Mouse (Mus musculus) gastrocnemius, postnatal 14 days (tissue): ENCODE measurements around the gene Pon2. TPM values are rescaled to one million over a fixed set of nuclear protein-coding genes. Genes with fewer than 3 reads are reported as not detected.

Source experiments
- DNase-seq: peaks from one replicate; pipeline ENCODE4 v3.0.0; 2021; ENCODE audit warnings: mixed read lengths
- intact Hi-C: fragments of 180-260 bp; cut with DNase I; formaldehyde crosslinking; loops from one replicate; pipeline ENCODE4 v1.15.1; 2025; ENCODE audit warnings: low total_unique reads
- total RNA-seq, 2 experiments: library from RNA; stranded (reverse); gene quantifications; 2 replicates each; pipeline ENCODE4 v1.2.3; 2021

Pon2 gene
- total RNA-seq, 2 experiments from 2014 or later, result 16.1 to 17.1 TPM

DNA sequence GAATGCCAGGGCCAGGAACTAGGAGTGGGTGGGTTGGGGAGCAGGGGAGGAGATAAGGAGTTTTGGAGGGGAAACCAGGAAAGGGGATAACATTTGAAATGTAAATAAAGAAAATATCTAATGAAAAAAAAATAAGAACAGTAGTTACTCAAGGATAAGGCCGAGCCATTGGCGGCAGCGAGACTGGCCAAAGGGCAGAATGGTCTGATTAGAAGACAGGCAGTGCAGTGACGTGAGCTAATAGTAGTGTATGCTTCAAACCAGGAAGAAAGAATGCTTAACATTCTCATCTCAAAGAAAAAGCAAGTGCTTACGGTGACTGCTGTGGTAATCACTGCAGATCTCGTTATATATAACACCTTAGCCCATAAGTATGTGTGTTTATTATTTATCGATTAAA lies 2.2 kb downstream of the Pon2 start:
- intact Hi-C loops, result no loop called here
- no peak for DNase-seq

DNA sequence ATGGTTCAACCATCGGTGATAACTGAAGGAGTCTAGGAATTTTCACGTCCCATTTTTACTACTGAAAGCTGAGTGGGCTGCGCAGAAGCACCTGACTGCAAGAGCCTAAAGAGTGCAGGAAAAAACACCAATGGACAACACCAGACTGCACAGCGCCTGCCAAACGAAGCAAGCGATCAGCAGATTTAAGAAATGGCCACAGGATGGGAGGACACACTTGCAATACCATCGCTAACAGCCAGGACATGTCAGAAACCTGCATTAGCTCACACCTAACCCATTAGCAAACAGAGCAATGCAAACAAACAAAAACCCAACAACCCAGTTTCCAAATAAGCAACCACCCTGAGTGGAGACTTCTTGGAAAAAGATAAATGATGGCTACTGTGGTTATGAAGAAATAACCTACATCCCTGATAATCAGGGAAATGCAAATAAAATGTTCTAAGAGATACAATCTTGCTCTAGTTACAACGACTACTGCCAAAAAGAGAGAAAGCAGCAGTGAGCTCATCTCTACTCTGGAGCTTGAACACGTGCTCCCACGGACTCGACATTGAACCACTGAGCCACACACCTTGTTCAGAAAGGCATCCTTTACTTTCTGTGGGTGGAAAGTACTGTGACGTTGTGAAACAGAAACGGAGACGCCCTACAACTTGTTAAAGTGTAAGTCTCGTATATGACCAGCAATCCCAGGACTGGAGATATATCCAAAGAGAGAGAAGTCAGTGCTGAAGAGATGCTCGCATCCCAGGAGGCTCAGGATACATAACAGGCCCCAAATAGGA lies 3.4 kb downstream of the Pon2 start:
- DNase-seq, result no peak
- intact Hi-C loops, result no loop called here

DNA sequence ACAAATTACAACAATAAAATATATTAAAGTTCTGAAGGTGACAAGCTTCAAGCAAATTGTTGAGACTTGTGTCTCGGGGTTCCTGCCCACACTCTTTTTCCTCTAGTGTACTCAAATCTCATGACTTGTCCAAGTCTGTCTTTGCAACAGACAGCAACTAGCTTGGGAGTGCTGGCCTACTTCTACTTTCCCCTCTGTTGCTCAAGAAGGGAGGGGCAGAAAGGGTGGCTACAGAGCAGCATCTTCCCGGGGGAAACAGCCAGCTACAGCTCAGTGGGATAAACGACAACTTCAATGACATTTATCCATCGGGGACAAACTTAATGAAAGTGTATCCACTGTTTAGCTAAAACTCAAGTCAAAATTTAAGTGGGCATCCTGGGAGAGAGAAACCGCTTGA lies 5.4 kb downstream of the Pon2 start:
- intact Hi-C loops, result no loop called here
- DNase-seq, result no peak

DNA sequence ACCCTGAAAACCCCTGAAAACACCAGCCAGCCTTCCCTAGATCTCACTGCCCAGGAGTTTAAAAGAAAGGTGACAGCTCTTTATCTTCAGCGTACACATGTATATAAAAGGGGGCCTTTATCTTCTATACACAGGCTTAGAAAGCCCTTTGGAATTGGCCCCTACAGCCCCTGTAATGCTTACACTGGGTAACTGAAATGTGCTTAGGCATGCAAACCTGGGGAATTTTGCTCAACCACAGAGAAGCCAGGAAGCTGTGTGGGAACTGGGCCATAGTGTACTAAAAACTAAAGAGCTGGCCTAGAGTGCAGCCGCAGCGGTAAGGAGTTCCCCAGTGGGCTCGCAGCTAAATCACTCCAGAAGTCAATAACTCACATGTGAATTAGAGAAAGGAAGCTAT lies 6.8 kb downstream of the Pon2 start:
- intact Hi-C loops, result no loop called here
- no peak for DNase-seq

DNA sequence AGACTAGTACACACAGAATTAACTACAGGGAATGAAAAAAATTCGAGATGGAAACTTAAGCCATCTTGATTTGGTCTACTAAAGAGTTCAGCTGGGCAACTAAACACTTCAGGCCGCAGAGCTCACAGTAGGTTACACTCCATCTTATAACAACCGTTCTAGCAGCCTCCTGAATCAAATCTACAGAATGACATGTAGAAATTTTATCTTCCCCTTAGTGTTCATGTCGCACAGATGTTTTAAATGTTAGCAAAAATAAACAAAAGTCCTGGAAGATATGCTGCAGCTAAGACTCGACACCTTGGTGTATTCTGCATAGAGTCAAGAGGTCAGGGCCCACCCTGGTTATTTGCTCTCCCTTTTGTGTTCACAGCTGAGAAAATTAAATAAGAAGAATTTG lies 10.3 kb downstream of the Pon2 start:
- intact Hi-C loops, result no loop called here
- DNase-seq, result no peak

DNA sequence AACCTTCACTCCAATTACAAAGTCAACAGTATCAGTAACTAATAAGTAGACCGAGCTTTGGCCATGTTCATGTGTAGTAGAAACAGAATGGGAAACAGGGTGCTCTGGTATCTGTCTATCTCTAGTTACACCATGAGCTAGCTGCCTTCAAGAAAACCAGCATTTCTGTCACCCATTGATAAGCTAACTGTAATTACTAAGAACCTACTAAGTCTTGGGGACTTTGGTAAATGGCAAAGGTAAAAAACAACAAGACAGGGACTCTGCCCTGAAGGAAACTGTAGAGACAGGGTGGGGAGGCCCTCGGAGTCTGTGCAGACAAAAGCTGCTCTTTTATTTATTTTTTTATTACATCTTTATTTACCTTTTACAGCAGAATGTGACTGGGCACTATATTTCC lies 10.9 kb downstream of the Pon2 start:
- intact Hi-C loops, result no loop called here
- DNase-seq, result no peak

DNA sequence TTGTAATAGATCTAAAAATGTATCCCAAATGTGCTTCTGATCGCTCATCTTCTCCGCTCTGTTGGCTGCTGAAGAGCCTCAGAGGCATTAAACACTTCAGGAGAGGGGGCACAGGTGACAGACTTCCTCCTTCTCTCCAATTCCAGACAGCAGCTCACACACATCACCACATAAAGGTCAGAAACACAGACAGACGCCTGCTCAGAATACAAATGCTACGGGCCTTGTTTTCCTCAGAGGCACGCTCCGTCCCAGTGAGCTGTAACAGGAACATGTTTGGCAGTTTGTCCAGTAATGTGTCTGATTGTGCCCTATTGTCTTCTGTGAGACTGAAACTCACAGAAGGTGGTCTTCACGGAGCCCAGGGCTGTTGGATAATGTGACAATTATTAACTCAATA lies 15.8 kb downstream of the Pon2 start:
- no peak for DNase-seq
- intact Hi-C loops, result no loop called here

DNA sequence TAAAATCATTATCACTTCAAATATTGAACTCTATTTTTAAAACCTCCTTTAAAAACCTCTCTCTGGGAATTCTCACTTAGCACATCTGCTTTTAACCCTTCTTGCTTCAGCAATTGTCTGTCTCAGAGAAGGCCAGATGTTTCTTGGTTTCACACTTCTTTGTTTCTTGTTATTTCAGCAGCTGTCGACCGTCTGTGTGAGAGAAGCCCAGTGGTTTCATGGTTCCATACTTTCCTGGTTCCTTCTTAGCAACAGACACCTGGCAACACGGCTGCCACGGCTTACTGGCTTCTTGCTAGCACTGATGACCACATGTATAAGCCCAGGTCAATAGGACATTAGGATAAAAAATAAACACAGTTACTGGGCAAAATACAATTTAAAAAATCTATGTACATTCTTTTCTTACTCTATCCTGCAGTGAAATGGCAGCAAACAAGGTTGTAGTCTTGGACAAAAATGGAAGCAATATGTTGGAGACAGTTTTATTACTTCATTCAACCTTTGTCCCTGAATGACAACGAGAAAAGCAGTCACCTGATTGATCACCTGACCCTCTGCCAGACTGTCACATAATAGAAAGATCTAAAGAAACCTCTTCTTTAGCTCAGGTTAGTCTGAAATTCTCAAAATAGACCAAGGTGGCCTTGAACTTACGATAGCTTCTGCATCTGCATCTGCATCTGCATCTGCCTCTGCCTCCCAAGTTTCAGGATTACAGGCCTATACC lies 17.5 kb downstream of the Pon2 start:
- intact Hi-C loops, result no loop called here
- no peak for DNase-seq

DNA sequence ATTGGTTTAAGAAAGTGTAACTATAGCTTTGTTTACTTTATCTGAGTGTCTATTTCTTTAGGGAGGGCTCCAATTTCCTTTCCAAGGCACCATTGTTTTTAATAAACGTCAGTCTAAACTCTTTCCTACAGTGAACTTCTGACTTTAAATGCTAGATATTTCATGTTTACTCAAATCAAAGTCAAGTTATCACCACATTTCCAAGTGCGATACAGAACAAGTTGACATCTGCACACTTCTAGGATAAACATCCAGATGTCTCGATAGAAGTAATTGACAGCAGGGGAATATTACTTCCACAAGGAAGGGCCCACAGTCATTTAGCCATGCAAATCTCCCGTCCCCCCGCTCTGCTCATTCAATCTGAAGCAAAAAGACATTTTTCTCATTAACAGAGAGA lies 20.3 kb downstream of the Pon2 start:
- no peak for DNase-seq
- intact Hi-C loops, result no loop called here

DNA sequence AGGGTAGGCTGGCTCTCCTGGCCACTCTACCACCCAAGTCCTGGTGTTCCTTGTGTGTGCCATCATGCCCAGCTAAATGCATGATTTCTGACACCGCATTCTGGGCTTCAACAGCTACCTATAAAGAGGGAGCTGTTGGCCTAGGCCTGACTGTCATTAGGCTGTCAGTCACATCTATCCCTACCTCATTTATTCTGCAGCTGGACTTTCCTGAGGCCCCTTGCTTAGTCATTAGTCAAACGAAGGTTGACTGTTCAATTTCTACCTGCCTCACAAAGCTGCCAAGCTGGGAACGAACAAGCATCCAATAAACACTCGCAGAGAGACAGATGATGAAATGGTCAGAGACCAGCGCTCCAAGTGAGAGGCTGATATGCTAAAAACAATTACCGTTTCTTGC lies 28.6 kb downstream of the Pon2 start:
- intact Hi-C loops, result no loop called here

DNA sequence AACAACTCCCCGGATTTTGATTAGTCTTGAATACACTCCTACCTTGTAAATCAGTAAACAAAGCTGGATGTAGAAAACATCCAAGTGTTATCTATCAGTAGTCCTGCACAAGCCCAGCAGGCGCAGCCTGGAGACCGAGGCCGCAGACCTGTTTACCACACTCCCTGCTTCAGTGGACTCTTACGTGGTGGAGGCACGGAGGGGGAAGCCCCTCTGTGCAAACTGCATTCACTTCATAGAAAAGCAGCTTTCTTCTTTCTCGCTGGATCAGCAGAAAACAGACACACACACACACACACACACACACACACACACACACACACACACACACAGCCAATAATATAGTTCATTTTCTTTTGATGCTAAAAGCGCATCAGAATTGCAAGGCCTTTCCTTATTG lies 33.5 kb downstream of the Pon2 start:
- intact Hi-C loops, result no loop called here
- no peak for DNase-seq

More for the DNA sequence above, 28.6 kb downstream of the Pon2 start:
- no peak for DNase-seq

DNA sequence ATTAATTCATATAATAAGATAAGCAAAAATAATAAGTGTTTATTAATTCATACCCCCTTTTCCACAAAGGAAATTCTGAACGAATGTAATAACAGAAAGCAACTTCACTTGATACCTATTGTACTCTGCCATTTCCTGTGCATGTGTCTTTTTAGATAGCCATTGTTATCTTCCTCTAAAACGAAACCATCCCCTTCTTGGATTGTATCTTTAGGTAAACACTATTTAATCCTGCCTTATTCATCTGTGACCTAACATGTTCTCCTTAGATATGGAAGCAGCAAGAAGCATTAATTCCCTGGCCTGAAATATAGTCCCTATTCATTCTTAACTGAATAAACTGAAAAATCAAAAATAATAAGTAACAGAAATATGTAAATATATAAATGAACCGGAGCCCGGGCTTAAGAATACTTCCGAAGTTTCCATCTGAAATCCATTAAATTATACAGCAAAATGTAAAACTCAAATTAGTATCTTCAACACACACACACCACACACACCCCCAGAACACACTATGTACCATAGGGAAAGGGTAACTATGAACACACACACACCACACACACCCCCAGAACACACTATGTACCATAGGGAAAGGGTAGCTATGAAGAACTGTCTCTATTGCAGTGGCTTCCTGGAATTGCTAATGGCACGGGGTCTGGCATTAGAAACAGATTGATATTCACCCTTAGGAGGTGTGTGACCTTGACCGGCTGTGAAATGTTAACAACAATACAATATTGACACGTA lies 34.8 kb downstream of the Pon2 start:
- intact Hi-C loops, result no loop called here
- DNase-seq, result no peak

DNA sequence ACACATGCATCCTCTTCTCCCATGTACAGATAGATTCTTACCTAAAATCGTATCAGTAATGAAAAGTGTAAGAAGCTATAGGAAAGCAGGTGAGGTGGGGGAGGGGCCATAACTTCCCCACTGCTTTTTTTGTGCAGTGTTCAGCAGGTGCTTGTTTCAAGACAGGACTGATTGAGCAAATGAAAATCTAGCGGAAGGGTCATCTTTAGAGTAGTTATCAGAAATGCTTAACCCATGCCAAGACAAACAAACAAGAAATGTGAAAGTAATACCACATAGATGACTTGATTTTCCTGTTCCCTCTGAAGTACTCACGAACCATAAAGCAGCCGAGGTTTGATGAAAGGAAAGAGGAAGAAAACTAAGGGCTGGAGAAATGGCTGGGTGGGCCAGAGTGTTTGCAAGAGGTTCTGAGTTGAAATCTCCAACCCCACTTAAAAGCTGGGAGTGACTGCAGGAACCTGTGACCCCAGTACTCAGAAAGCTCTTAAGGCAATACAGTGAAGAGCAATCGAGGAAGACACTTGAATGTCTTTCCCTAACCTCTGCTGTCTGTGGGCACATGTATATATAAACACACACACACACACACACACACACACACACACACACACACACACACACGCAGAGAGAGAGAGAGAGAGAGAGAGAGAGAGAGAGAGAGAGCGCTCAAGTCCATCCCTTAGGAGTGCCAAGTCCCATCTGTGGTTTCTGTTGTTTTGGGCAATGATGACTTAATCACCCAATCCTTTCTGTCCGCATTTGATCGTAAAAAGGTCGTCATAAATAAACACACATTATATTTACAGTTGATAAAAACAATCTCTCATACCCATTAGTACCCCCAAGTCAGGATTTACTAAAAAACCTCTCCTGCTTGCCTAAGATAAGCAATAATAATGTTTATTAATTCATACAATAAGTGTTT lies 35.7 kb downstream of the Pon2 start:
- no peak for DNase-seq
- intact Hi-C loops, result no loop called here

DNA sequence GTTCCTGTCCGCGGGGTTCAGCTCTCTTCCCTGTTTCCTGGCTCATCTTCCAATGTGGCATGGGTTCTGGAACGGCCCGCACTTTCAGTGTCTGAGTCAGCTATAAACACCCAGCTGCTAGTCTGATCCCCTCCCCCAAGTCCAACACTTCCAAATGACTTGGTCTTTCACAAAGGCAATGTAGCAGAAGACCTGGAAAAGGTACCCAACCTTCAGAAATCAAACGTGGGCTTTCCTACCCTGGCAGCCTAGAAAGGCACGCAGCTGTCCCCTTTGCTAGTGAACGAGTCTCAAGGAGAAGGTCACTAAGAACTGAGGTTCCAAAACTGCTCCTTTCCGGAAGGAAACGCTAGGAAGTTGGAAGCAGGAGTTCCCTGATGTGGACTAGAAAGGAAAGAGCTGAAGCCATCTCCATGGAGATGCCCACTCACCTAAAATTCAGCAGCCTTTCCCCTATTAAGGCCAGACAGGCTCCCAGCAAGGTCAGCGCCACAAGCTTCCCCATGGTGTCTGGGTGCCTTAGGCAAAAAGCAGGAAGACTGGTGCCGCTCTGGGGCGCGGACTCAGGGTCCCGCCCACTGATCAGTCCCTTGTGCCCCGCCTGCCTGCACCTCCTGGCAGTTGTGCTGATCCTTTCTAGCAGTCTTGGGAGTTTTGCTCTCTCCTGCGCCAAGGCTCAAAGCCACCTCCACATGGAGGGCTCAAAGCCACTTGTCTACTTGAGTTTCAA lies 42.4 kb downstream of the Pon2 start, which contains the start of gene Pon3:
Pon3 (minus strand) TSS at position 565 of the 730 bp plus-strand sequence.
- intact Hi-C loops, result no loop called here
- DNase-seq, result peak; percentile 49

DNA sequence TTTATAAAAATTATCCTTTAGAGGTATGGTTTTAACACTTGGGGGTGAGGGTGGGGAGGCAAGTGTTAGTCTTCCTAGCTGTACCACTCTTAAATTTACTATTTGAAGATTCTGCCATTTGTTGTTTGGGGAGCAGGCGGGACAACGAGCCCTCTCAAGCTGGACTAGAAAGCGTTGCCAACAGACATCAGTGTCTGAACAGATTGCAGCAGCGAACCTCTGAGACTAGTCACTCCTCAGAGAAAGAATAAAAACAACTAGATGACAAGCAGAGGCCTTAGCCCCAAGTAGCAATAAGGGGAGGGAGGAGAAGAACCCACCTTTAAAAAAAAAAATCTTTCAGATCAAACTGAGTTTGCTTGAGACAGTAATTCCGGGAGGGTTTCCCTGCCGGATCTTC lies 43.0 kb downstream of the Pon2 start:
- DNase-seq, result no peak
- intact Hi-C loops, result no loop called here

DNA sequence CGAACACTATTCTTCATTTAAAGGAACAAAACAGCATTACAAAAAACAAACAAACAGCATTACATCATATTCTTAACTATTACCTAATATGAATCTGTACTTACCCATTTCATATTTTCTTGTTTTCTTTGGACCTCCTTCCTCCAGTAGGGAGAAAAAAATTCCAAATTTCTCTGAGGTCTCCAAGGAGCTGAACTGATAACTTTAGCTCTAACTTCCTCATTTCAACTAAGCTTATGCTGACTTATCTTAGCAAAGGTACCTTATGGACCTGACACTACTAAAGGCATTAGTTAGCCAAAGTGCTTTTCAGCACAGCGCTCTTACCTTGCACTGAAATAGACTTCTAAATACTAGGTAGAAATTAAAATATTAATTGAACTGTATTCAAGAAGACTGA lies 43.4 kb downstream of the Pon2 start:
- DNase-seq, result no peak
- intact Hi-C loops, result no loop called here

DNA sequence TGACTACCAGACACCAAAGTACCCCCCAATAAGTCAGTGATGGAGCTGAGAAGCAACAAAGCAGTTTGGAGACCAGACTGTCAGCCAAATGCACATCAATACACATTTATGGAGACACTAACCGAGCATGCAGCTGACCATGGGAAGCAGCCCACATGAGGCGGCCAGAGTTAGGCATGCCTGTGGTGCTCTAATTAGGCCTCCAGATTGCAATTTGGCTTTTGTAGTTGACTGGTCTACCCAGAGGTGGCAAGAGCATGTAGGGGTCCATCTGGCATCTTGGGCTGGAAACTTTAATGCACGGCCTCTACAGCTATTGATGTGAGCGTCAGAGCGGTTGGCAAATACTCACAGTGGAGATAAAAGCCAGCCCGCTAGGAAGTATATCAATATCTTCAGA lies 52.3 kb downstream of the Pon2 start:
- intact Hi-C loops, result no loop called here
- DNase-seq, result no peak

DNA sequence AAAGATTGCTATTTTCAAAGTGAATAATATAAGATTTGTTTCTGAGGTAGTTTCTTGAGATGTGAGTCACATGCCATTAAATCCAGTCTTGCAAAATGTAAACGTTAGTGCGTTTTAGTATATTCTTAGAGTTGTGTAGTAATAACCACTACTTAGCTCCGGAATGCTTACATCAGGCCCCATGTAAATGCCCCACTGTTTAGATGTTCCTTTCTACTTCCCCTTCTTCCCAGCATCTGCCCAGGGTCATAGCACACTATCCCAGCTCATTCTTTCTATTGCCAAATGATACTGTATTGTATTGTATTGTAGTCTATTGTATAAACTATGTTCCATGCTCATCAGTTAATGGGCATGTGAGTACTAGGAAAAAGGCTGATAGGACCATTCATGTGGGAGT lies 59.5 kb downstream of the Pon2 start:
- DNase-seq, result no peak
- intact Hi-C loops, result no loop called here

DNA sequence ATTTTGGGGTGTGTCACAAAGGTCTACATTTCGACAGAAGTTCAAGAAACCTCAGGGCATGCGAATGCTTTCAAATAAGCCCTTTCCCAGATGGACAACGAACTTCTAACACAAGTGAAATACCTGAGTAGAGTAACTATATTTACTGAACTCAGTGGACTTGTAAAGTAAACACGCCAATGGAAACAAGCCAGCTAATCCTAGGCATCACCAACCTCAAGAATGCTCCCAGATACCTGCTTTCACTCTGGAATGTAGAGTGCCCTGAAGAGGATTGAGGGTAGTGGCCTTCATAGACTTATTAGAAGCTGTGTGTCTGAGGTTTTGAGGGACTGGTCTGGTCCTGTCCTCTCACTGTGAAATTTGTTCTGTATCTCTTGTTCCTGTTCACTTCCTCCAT lies 60.7 kb downstream of the Pon2 start:
- DNase-seq, result no peak
- intact Hi-C loops, result no loop called here
